Mouse (Mus musculus): Measurements from ENCODE around the gene Rmnd5a. TPM values are rescaled to one million over a fixed set of nuclear protein-coding genes. Genes with fewer than 3 reads are reported as not detected.
"Not testable (repeated sequence)": the region's sequence is repeated elsewhere in the genome, so short reads cannot be mapped to it uniquely, and the experiment has no call there.

Gene Rmnd5a
- polyA plus RNA-seq, 1 experiment = 43.2 TPM

DNA sequence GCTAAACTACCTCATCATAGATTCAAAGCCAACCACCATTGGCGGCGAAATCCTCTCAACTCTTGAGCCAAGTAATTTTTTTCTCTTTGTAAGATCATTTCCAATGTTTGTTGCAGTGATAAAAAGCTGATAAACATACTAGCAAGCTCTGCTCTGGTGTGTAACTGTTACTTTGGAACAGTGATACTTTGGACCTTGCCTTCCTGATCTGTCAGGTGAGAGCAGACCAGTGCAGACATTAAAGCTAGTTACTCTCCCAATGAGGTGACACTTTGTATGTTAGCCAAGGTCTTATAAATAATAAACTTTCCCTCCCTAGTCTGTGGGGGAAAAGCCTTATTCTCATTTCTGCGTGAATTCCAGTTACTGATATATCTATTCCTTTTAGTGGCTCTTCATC lies 35.2 kb upstream of the Rmnd5a start:
- TF ChIP-seq CTCF (IDR thresholded peaks at IDR 0.05; ENCODE audit: borderline replicate concordance, insufficient read depth, low read length) = no peak
- no peak for TF ChIP-seq POLR2A (IDR thresholded peaks at IDR 0.05; ENCODE audit: low read depth, low read length)
- Histone ChIP-seq H3K4me3 (ENCODE audit: insufficient read depth, low read length) (no peak overlapping the region), H3K27ac (ENCODE audit: insufficient read depth, low read length) (no peak overlapping the region), H3K4me1 (ENCODE audit: control insufficient read depth, insufficient read depth, low read length) (no peaks in the 10 kb centered on the region)

DNA sequence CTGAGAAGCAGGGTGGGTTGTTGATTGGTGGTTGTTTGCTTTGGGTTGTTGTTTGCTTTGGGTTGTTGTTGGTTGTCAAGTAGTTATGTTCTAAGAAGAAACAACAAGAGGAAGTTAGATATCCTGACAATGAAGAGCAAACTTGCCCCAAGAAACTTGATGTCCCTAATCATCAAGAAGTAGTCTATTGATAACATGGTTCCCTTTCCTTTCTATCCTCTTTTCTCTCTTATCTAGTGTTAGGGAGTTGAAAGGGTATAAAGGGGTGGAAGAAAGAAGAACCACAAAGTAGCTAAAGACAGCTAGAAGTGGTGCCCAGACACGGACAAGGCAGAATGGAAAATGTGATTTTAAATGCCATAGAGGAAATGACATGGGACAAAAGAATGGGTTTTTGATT lies 32.3 kb upstream of the Rmnd5a start:
- no peak for TF ChIP-seq POLR2A (IDR thresholded peaks at IDR 0.05; ENCODE audit: low read depth, low read length)
- no peak for TF ChIP-seq CTCF (IDR thresholded peaks at IDR 0.05; ENCODE audit: borderline replicate concordance, insufficient read depth, low read length)
- H3K4me1 ChIP-seq (ENCODE audit: control insufficient read depth, insufficient read depth, low read length) = no peaks in the 10 kb centered on the region

GRCm38 (mm10) chr6:71471830-71472520 lies 31.5 kb upstream of the Rmnd5a start:
- Histone ChIP-seq H3K27ac (ENCODE audit: insufficient read depth, low read length) (no peak overlapping the region), H3K4me1 (ENCODE audit: control insufficient read depth, insufficient read depth, low read length) (no peaks in the 10 kb centered on the region), H3K4me3 (ENCODE audit: insufficient read depth, low read length) (no peak overlapping the region)
- TF ChIP-seq POLR2A (IDR thresholded peaks at IDR 0.05; ENCODE audit: low read depth, low read length) (no peak), CTCF (IDR thresholded peaks at IDR 0.05; ENCODE audit: borderline replicate concordance, insufficient read depth, low read length) (no peak)

More for the DNA sequence above, 32.3 kb upstream of the Rmnd5a start:
- no peak overlapping the region for H3K4me3 ChIP-seq (ENCODE audit: insufficient read depth, low read length)
- H3K27ac ChIP-seq (ENCODE audit: insufficient read depth, low read length) = no peak overlapping the region

DNA sequence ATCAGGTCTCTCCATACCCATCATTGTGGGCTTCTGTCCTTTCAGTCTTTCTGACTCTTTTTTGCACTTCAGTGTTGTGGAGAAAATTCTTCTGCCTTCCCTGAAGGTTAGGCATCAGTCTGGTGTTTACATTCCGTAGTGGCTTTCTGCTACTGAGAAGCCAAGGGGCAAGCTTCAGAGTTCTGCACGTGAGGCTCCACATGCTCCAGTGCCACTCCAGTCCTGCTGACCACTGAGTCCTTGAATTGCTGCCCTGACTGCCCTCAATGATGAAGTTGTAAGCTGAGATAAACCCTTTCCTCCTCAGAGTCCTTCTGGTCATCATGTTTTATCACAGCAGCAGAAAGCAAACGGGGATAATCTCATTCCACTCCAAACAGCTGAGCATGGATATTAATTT lies 28.9 kb upstream of the Rmnd5a start:
- Histone ChIP-seq H3K4me3 (ENCODE audit: insufficient read depth, low read length) (no peak overlapping the region), H3K4me1 (ENCODE audit: control insufficient read depth, insufficient read depth, low read length) (no peaks in the 10 kb centered on the region), H3K27ac (ENCODE audit: insufficient read depth, low read length) (no peak overlapping the region)
- no peak for TF ChIP-seq CTCF (IDR thresholded peaks at IDR 0.05; ENCODE audit: borderline replicate concordance, insufficient read depth, low read length)
- no peak for TF ChIP-seq POLR2A (IDR thresholded peaks at IDR 0.05; ENCODE audit: low read depth, low read length)

DNA sequence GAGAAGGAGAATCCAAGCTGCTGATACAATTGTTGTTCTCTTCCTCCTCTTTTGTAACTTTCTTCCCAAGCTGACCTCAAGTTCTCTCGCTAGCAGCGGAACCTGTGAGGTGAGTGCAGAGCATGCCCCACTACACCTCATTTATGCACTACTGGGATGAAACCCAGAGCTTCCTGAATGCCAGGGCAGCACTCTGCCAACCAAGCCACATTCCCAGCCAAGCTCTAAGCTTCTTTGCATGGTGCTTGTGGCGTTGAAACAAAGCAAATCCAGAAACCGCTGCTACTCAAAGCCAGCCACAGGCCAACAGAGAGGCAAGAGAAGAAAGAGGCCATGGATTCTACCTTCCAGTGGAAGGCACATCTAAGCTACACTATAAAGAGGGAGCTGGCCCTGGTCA lies 27.3 kb upstream of the Rmnd5a start:
- no peaks in the 10 kb centered on the region for H3K4me1 ChIP-seq (ENCODE audit: control insufficient read depth, insufficient read depth, low read length)
- no peak for TF ChIP-seq CTCF (IDR thresholded peaks at IDR 0.05; ENCODE audit: borderline replicate concordance, insufficient read depth, low read length)
- TF ChIP-seq POLR2A (IDR thresholded peaks at IDR 0.05; ENCODE audit: low read depth, low read length) = no peak

DNA sequence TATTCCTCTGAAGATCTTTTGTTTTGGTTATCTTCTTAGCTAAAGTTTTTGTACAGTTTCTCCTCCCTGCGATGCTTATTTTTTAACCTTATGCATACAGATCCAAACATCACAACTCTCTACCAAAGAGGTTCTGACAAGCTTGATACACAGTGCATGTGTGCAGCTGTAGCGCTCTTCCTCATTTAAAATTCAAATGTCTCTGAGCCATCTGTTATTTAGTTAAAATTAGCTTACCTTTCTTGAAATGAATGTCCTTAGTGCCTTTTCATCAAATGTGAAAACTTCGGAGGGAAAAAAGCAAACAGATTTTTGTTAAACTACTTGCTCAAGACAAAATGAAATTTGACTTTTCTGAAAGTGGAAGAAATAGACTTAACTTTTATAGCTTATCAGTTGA lies 24.7 kb upstream of the Rmnd5a start:
- H3K4me3 ChIP-seq (ENCODE audit: insufficient read depth, low read length) = no peak overlapping the region
- no peaks in the 10 kb centered on the region for H3K4me1 ChIP-seq (ENCODE audit: control insufficient read depth, insufficient read depth, low read length)
- no peak overlapping the region for H3K27ac ChIP-seq (ENCODE audit: insufficient read depth, low read length)
- no peak for TF ChIP-seq POLR2A (IDR thresholded peaks at IDR 0.05; ENCODE audit: low read depth, low read length)
- no peak for TF ChIP-seq CTCF (IDR thresholded peaks at IDR 0.05; ENCODE audit: borderline replicate concordance, insufficient read depth, low read length)

More for the DNA sequence above, 27.3 kb upstream of the Rmnd5a start:
- Histone ChIP-seq H3K4me3 (ENCODE audit: insufficient read depth, low read length) (no peak overlapping the region), H3K27ac (ENCODE audit: insufficient read depth, low read length) (no peak overlapping the region)

DNA sequence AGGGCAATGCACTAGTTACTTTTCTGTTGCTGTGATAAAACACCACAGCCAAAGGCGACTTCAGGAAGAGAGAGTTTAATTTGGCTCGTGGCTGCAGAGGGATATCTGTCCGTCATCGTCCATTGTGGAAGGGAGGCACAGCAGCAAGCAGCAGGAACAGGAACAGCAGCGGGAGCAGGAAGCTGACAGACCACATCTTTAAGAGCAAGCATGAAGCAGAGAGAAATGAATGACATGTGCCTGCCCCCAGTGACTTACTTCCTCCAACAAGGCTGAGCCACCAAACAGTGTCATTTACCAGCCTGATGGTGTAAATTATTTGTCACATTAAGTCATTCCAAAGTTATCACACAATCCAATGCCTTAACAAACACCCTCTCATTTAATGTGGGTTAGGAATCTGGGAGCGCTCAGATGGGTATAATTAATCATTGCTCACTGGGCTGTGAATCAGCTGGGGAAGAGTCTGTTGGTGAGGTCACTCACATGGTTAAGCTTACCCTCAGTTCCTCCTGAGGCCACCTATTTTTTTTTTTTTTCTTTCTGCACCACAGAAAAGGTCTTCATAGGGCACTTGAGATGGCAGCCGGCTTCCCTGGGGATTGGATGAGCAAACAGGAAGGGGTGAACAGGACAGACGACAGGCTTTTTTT lies 17.6 kb upstream of the Rmnd5a start:
- no peak overlapping the region for H3K27ac ChIP-seq (ENCODE audit: insufficient read depth, low read length)

DNA sequence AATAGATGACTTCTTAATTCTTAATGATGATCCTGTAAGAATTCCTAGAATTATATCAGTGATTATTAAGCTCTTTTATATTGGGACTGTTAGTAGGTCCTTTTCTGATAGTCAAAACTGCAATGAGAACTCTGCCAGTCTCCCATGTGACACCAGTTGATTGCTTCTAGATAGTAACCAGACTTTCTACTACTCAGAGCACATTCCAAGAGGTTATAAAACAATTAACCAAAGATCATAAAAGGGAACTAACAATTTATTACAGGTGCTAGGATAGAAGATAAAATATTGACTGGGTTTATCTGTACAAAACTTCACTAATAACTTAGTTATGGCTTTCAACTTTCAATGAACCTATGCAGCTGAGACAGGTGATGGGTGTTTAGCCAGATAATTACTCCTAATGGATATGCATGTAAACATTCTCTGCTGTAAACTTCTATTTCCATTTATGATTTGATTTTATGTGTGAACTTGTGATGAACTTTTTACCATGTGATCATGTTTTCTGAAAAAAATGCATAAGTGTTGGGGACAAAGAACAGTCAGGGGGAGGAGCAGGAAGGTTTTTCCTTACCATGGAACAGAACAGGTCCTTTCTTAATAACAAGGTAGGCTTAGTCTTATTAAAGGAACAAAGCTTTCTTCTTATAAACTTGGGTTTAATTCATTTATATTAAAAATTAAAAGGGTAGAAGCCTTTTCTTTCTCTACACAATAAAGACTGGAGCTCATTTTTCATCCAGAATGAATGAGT lies 13.7 kb upstream of the Rmnd5a start:
- not testable (repeated sequence) for H3K4me1 ChIP-seq (ENCODE audit: control insufficient read depth, insufficient read depth, low read length); H3K27ac ChIP-seq (ENCODE audit: insufficient read depth, low read length)

More for the DNA sequence above, 17.6 kb upstream of the Rmnd5a start:
- TF ChIP-seq CTCF (IDR thresholded peaks at IDR 0.05; ENCODE audit: borderline replicate concordance, insufficient read depth, low read length) (no peak), POLR2A (IDR thresholded peaks at IDR 0.05; ENCODE audit: low read depth, low read length) (no peak)
- H3K4me3 ChIP-seq (ENCODE audit: insufficient read depth, low read length) = no peak overlapping the region
- H3K4me1 ChIP-seq (ENCODE audit: control insufficient read depth, insufficient read depth, low read length) = peaks cover 2% of the 10 kb centered on the region; the same call in 1 of the 2 replicates

DNA sequence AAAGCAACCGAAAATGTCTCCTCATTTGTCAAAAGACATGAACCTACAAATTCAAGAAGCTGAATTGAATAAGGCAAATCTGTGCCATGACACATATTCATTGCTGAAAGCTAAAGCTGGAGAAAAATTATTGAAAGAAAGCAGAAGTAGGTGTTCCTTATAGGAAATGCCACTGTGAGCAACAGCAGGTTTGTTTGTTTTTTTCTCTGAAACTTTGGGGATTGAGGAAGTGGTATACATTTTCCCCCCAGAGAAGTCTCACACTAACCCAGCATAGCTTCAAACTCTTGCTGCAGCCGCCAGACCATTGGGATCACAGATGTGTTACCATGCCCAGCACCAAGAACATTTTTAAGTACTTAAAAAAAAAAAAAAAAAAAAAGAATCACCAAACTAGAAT lies 12.4 kb upstream of the Rmnd5a start:
- Histone ChIP-seq H3K4me1 (ENCODE audit: control insufficient read depth, insufficient read depth, low read length) (peaks cover 2% of the 10 kb centered on the region; the same call in 1 of the 2 replicates), H3K4me3 (ENCODE audit: insufficient read depth, low read length) (no peak overlapping the region), H3K27ac (ENCODE audit: insufficient read depth, low read length) (no peak overlapping the region)
- no peak for TF ChIP-seq POLR2A (IDR thresholded peaks at IDR 0.05; ENCODE audit: low read depth, low read length)
- no peak for TF ChIP-seq CTCF (IDR thresholded peaks at IDR 0.05; ENCODE audit: borderline replicate concordance, insufficient read depth, low read length)

More for the DNA sequence above, 13.7 kb upstream of the Rmnd5a start:
- H3K4me3 ChIP-seq (ENCODE audit: insufficient read depth, low read length) = not testable (repeated sequence)

GRCm38 (mm10) chr6:71445560-71445959 lies 5.1 kb upstream of the Rmnd5a start:
- Histone ChIP-seq H3K4me3 (ENCODE audit: insufficient read depth, low read length) (no peak overlapping the region), H3K27ac (ENCODE audit: insufficient read depth, low read length) (no peak overlapping the region), H3K4me1 (ENCODE audit: control insufficient read depth, insufficient read depth, low read length) (no peaks in the 10 kb centered on the region; the same call in 1 of the 2 replicates)
- TF ChIP-seq CTCF (IDR thresholded peaks at IDR 0.05; ENCODE audit: borderline replicate concordance, insufficient read depth, low read length) (no peak), POLR2A (IDR thresholded peaks at IDR 0.05; ENCODE audit: low read depth, low read length) (no peak)

Data from embryonic fibroblast, embryonic 13.5 days (primary cell).